ENCODE assay signal across 9 mouse cellular contexts in genomic region chr11:101784072-101784471, GRCm38 (mm10). TPM values are rescaled to one million over a fixed set of nuclear protein-coding genes. Genes with fewer than 3 reads are reported as not detected.
DNase-seq lines count a peak whose midpoint lies in the region; ATAC-seq and TF ChIP-seq lines count a peak whose summit lies in the region.
"Had no signal": no experiment of that assay in that cellular context is flagged by ENCODE, and none has a peak within 500 bp of the region (broad histone marks: within the 10 kb centered on the region; RNA-seq: fewer than 3 reads in every experiment).

No protein-coding gene starts in this region.

- peaks cover 59% of the 10 kb centered on the region for H3K27me3 ChIP-seq in heart, embryonic 12.5 days (replicated peaks)
- peaks cover 0 to 1% of the 10 kb centered on the region in 2 experiments; a peak in 2 of 4 replicates for H3K27me3 ChIP-seq in MEL (ENCODE audit: control insufficient read depth in 1 of 2, insufficient read depth in 2 of 2, low read length in 2 of 2)
- H3K27me3 ChIP-seq in hindbrain, embryonic 12.5 days: peaks cover 87% of the 10 kb centered on the region
- peaks cover 67% of the 10 kb centered on the region for H3K27me3 ChIP-seq in midbrain, embryonic 14.5 days (ENCODE audit: control insufficient read depth, insufficient read depth, low read length)

- no peaks in the 10 kb centered on the region; the same call in 1 of the 2 replicates for H3K79me2 ChIP-seq in MEL (ENCODE audit: control insufficient read depth, insufficient read depth, low read length, poor library complexity)

- no peak for DNase-seq in heart, postnatal 25 days (ENCODE audit: low spot score)
- no peak for DNase-seq in MEL (ENCODE audit: low read depth, low spot score)
- no peak for DNase-seq in midbrain, embryonic 14.5 days
- DNase-seq in spleen, postnatal 10 days (ENCODE audit: low spot score in 2 of 2): no peak
- DNase-seq in adrenal gland, adult 2 months: no peak

- TF ChIP-seq POLR2A in MEL (IDR thresholded peaks at IDR 0.05; ENCODE audit: control insufficient read depth in 1 of 2, insufficient read depth in 1 of 2, low read depth in 1 of 2, low read length in 2 of 2, poor library complexity in 1 of 2): no peak

- ATAC-seq in heart, embryonic 12.5 days (ENCODE audit: insufficient number of reproducible peaks, low FRiP score): no peak
- no peak for ATAC-seq in hindbrain, embryonic 12.5 days (ENCODE audit: low FRiP score)
- ATAC-seq in midbrain, embryonic 14.5 days (ENCODE audit: low FRiP score, low TSS enrichment): no peak
- ATAC-seq in frontal cortex, adult (ENCODE audit: low TSS enrichment): no peak

- peak overlapping the region; percentile 57 for H3K4me3 ChIP-seq in heart, embryonic 12.5 days
- H3K4me3 ChIP-seq in MEL (ENCODE audit: control insufficient read depth in 1 of 2, insufficient read depth in 1 of 2, low read depth in 2 of 2, low read length in 2 of 2): peak overlapping the region; percentile 46 to 73
- H3K4me3 ChIP-seq in hindbrain, embryonic 12.5 days: peak overlapping the region; percentile 51
- peak overlapping the region; percentile 48 for H3K4me3 ChIP-seq in midbrain, embryonic 14.5 days (replicated peaks; ENCODE audit: low read depth, low read length)

- peaks cover 22% of the 10 kb centered on the region for H3K4me1 ChIP-seq in heart, embryonic 12.5 days (replicated peaks)
- peaks cover 5 to 15% of the 10 kb centered on the region in 2 experiments; a peak in 3 of 4 replicates for H3K4me1 ChIP-seq in MEL (ENCODE audit: control insufficient read depth in 1 of 2, insufficient read depth in 2 of 2, low read length in 2 of 2)
- H3K4me1 ChIP-seq in hindbrain, embryonic 12.5 days: peaks cover 18% of the 10 kb centered on the region
- H3K4me1 ChIP-seq in midbrain, embryonic 14.5 days (ENCODE audit: control insufficient read depth, insufficient read depth, low read length): peaks cover 11% of the 10 kb centered on the region; the same call in 1 of the 2 replicates

- H3K4me2 ChIP-seq in heart, embryonic 12.5 days: peak overlapping the region; percentile 97
- peak overlapping the region; percentile 97 for H3K4me2 ChIP-seq in hindbrain, embryonic 12.5 days (replicated peaks)
- peak overlapping the region; percentile 98 for H3K4me2 ChIP-seq in midbrain, embryonic 14.5 days (ENCODE audit: low read length)

- 2% methylated on average over 19 of the region's 19 CpGs for WGBS in heart, embryonic 12.5 days
- 2% methylated on average over 19 of the region's 19 CpGs for WGBS in hindbrain, embryonic 12.5 days
- WGBS in midbrain, embryonic 14.5 days: under 1% methylated on average over 19 of the region's 19 CpGs

- TF ChIP-seq CTCF in MEL (IDR thresholded peaks at IDR 0.05 in 2 of 3, conservative IDR thresholded peaks at IDR 0.05 in 1 of 3; ENCODE audit: control insufficient read depth in 1 of 3, insufficient read depth in 1 of 3, low read depth in 2 of 3, low read length in 3 of 3, poor library complexity in 1 of 3, severe bottlenecking in 1 of 3): no peak

- H3K9me3 ChIP-seq in heart, embryonic 12.5 days (replicated peaks): no peaks in the 10 kb centered on the region
- H3K9me3 ChIP-seq in MEL (replicated peaks; ENCODE audit: insufficient read depth, low read length): no peaks in the 10 kb centered on the region
- H3K9me3 ChIP-seq in hindbrain, embryonic 12.5 days (replicated peaks): no peaks in the 10 kb centered on the region
- no peaks in the 10 kb centered on the region for H3K9me3 ChIP-seq in midbrain, embryonic 14.5 days (ENCODE audit: control insufficient read depth, low read length)

- TF ChIP-seq EP300 in MEL (IDR thresholded peaks at IDR 0.05; ENCODE audit: low read depth in 1 of 2, low read length in 2 of 2): no peak

- H3K9ac ChIP-seq in heart, embryonic 12.5 days: peak overlapping the region; percentile 74
- H3K9ac ChIP-seq in MEL (ENCODE audit: control insufficient read depth, low read depth, low read length, poor library complexity, severe bottlenecking): peak overlapping the region; percentile 43
- peak overlapping the region; percentile 69 for H3K9ac ChIP-seq in hindbrain, embryonic 12.5 days
- peak overlapping the region; percentile 39 for H3K9ac ChIP-seq in midbrain, embryonic 14.5 days (replicated peaks; ENCODE audit: low read length)

- H3K36me3 ChIP-seq in heart, embryonic 12.5 days: no peaks in the 10 kb centered on the region
- H3K36me3 ChIP-seq in MEL (ENCODE audit: control insufficient read depth in 1 of 2, insufficient read depth in 2 of 2, low read length in 2 of 2): peaks cover 0 to 6% of the 10 kb centered on the region in 2 experiments; a peak in 2 of 4 replicates
- H3K36me3 ChIP-seq in hindbrain, embryonic 12.5 days: no peaks in the 10 kb centered on the region
- H3K36me3 ChIP-seq in midbrain, embryonic 14.5 days (ENCODE audit: control insufficient read depth, insufficient read depth, low read length): no peaks in the 10 kb centered on the region

- intact Hi-C loops in heart, postnatal 25 days (cut with DNase I): no loop called here

- no peak for TF ChIP-seq RAD21 in MEL (IDR thresholded peaks at IDR 0.05; ENCODE audit: low read depth, low read length)

- H3K27ac ChIP-seq in heart, embryonic 12.5 days (ENCODE audit: poor library complexity, severe bottlenecking): no peak overlapping the region
- H3K27ac ChIP-seq in MEL (ENCODE audit: control insufficient read depth, low read depth, low read length): no peak overlapping the region
- 0 out of 2 replicates have a peak overlapping the region, but pooled peaks have one; percentile 55 for H3K27ac ChIP-seq in hindbrain, embryonic 12.5 days
- no peak overlapping the region for H3K27ac ChIP-seq in midbrain, embryonic 14.5 days (replicated peaks; ENCODE audit: low read depth, low read length)

TF ChIP-seq in MEL, 35 proteins besides CTCF, POLR2A, EP300 and RAD21:
- TF ChIP-seq CHD1 (IDR thresholded peaks at IDR 0.05; ENCODE audit: low read depth, low read length) (no peak), MYC (IDR thresholded peaks at IDR 0.05; ENCODE audit: low read depth, low read length) (0 out of 2 replicates have a peak, but pooled peaks have one; percentile 16), ZKSCAN1 (IDR thresholded peaks at IDR 0.05; ENCODE audit: low read depth, low read length) (no peak), UBTF (IDR thresholded peaks at IDR 0.05; ENCODE audit: borderline replicate concordance, insufficient read depth, low read depth, low read length) (no peak), NELFE (IDR thresholded peaks at IDR 0.05; ENCODE audit: low read depth, low read length) (no peak), ZNF384 (IDR thresholded peaks at IDR 0.05; ENCODE audit: low read depth, low read length) (no peak), GATA1 (IDR thresholded peaks at IDR 0.05; ENCODE audit: low read depth, low read length) (no peak), USF2 (IDR thresholded peaks at IDR 0.05; ENCODE audit: borderline replicate concordance in 1 of 2, insufficient read depth in 1 of 2, low read depth in 1 of 2, low read length in 2 of 2) (no peak), MAX (IDR thresholded peaks at IDR 0.05; ENCODE audit: low read length) (no peak), MXI1 (IDR thresholded peaks at IDR 0.05; ENCODE audit: low read depth, low read length) (0 out of 2 replicates have a peak, but pooled peaks have one; percentile 45), SMC3 (IDR thresholded peaks at IDR 0.05; ENCODE audit: low read depth, low read length) (no peak), MYB (IDR thresholded peaks at IDR 0.05; ENCODE audit: low read depth, low read length) (no peak)
TF ChIP-seq in MEL: peak in this region for 2.

RNA-seq across cellular contexts. Expression of gene Etv4, which starts 1.1 kb away (rescaled TPM):
- 10.0 and 10.3 TPM in 2 replicates for polyA plus RNA-seq in heart, embryonic 12.5 days (2016; fragmentation: Nextera tagmentation; extraction: Ambion mirVana)
- total RNA-seq in heart, postnatal 25 days (2021): under 1 TPM; 0.26 to 0.53 TPM
- 16.5 and 19.1 TPM in 2 replicates for total RNA-seq in MEL (2012; rRNA removed)
- polyA plus RNA-seq in MEL (2012; ENCODE audit: insufficient read depth in 1 of 2, insufficient read length in 2 of 2, low read depth in 1 of 2, low replicate concordance in 2 of 2, missing spikeins in 1 of 2): 10 to 100 TPM in 1 of 2 experiments, not detected in 1; 22.1 TPM
- 8.2 and 8.4 TPM in 2 replicates for polyA plus RNA-seq in hindbrain, embryonic 12.5 days (2016; fragmentation: Nextera tagmentation; extraction: Ambion mirVana)
- 4.0 and 6.9 TPM in 2 replicates for polyA plus RNA-seq in midbrain, embryonic 14.5 days (2014; fragmentation: Nextera tagmentation; extraction: Ambion mirVana)
- total RNA-seq in adrenal gland, adult 2 months (2021): 1 to 10 TPM in 1 of 2 experiments, under 1 TPM in 1; 0.58 to 1.9 TPM
- 3.4 and 4.7 TPM in 2 replicates for polyA plus RNA-seq in adrenal gland, adult 2 months (2012; rRNA removed)
- total RNA-seq: megakaryocyte-erythroid progenitor cell, adult 5-6 weeks had no signal

RNA-seq across cellular contexts. Expression of gene Dhx8, which starts 51.4 kb away (rescaled TPM):
- 25.8 and 26.5 TPM in 2 replicates for polyA plus RNA-seq in heart, embryonic 12.5 days (2016; fragmentation: Nextera tagmentation; extraction: Ambion mirVana)
- 10 to 100 TPM; 14.2 to 16.4 TPM for total RNA-seq in heart, postnatal 25 days (2021)
- 33.1 and 34.3 TPM in 2 replicates for total RNA-seq in MEL (2012; rRNA removed)
- 10 to 100 TPM in 1 of 2 experiments, not detected in 1; 44.7 TPM for polyA plus RNA-seq in MEL (2012; ENCODE audit: insufficient read depth in 1 of 2, insufficient read length in 2 of 2, low read depth in 1 of 2, low replicate concordance in 2 of 2, missing spikeins in 1 of 2)
- polyA plus RNA-seq in hindbrain, embryonic 12.5 days (2016; fragmentation: Nextera tagmentation; extraction: Ambion mirVana): 41.8 and 50.0 TPM in 2 replicates
- 29.2 and 35.4 TPM in 2 replicates for polyA plus RNA-seq in midbrain, embryonic 14.5 days (2014; fragmentation: Nextera tagmentation; extraction: Ambion mirVana)
- 10 to 100 TPM; 25.0 to 28.6 TPM for total RNA-seq in adrenal gland, adult 2 months (2021)
- 4.9 and 5.8 TPM in 2 replicates for polyA plus RNA-seq in adrenal gland, adult 2 months (2012; rRNA removed)
